Mouse (Mus musculus): ENCODE data around the gene Pax1. TPM values are rescaled to one million over a fixed set of nuclear protein-coding genes. Genes with fewer than 3 reads are reported as not detected.

The Pax1 gene
- polyA plus RNA-seq, 1 experiment, result not detected

GRCm38 (mm10) chr2:147424582-147425255, 63.0 kb downstream of the Pax1 start:
- Histone ChIP-seq H3K4me1 (ENCODE audit: control insufficient read depth, insufficient read depth, insufficient read length, low read length) (no peaks in the 10 kb centered on the region), H3K27ac (replicated peaks; ENCODE audit: low read depth, low read length) (no peak overlapping the region), H3K4me3 (ENCODE audit: insufficient read depth, low read depth, low read length) (no peak overlapping the region)

DNA sequence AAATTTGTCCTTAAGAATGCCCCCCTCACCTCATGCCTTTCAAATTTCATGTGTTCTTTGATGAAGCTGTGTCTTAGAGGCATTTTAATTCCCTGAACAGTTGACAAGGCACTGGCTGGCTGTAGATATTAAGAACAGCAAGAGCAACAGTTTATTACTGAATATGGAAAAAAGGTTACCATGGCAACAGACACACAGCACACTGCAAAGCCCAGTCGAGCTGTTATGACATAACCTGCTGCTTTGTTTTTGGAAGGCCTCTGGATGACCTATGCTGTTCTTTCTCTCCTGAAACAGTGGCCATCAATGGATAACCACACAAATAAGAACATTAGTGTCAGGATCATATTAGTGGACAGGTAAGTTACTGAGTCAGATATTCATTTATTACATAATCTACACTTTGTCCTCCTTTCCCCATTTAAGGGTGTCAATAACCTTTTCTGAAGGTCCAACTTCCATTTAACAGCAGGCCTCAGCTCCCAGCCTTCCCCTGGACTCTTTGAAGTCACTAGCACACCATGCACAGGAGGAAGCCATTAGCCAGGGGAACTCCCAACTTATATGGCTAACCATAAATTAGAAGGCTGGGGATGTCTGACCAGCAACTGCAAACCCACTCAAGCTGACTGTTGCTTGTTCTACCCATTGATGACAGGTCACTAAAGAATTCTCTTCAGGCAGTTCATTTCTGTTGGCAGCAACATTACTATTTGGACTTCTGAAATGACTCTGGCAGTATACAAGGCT, 68.1 kb downstream of the Pax1 start:
- Histone ChIP-seq H3K27ac (replicated peaks; ENCODE audit: low read depth, low read length) (no peak overlapping the region), H3K4me3 (ENCODE audit: insufficient read depth, low read depth, low read length) (no peak overlapping the region), H3K4me1 (ENCODE audit: control insufficient read depth, insufficient read depth, insufficient read length, low read length) (no peaks in the 10 kb centered on the region)

DNA sequence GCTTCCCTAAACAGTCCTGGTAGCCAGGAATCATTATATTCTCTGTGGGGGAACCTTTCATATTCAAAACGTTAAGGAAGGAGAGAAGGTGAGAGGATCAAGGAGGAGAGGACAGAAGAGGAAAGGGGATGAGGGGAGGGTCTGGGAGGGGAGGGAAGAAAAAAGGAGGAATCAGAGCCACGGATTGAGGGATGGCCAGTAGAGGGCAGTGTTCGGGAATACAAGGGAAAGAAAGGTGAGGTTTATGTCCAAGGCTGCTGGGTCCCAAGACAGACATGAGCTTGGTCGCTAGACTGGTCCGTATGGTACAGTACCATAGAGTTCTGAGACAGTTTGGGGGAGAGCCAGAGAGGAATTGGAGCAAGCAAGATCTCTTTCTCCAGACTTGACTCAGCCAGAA, 71.4 kb downstream of the Pax1 start:
- no peak overlapping the region for H3K4me3 ChIP-seq (ENCODE audit: insufficient read depth, low read depth, low read length)

More for the DNA sequence above, 71.4 kb downstream of the Pax1 start:
- Histone ChIP-seq H3K27ac (replicated peaks; ENCODE audit: low read depth, low read length) (no peak overlapping the region), H3K4me1 (ENCODE audit: control insufficient read depth, insufficient read depth, insufficient read length, low read length) (no peaks in the 10 kb centered on the region)

Other genes with a start within 250 kb of the Pax1 start
- not detected in 2 replicates for gene Nkx2-2, start 167.7 kb upstream of the Pax1 start, polyA plus RNA-seq (2012; ENCODE audit: insufficient read depth, insufficient read length, missing spikeins)